Mouse (Mus musculus): Measurements from ENCODE around the gene Wfdc5. TPM values are rescaled to one million over a fixed set of nuclear protein-coding genes. Genes with fewer than 3 reads are reported as not detected.

The Wfdc5 gene
- polyA plus RNA-seq, 1 experiment, result not detected

DNA sequence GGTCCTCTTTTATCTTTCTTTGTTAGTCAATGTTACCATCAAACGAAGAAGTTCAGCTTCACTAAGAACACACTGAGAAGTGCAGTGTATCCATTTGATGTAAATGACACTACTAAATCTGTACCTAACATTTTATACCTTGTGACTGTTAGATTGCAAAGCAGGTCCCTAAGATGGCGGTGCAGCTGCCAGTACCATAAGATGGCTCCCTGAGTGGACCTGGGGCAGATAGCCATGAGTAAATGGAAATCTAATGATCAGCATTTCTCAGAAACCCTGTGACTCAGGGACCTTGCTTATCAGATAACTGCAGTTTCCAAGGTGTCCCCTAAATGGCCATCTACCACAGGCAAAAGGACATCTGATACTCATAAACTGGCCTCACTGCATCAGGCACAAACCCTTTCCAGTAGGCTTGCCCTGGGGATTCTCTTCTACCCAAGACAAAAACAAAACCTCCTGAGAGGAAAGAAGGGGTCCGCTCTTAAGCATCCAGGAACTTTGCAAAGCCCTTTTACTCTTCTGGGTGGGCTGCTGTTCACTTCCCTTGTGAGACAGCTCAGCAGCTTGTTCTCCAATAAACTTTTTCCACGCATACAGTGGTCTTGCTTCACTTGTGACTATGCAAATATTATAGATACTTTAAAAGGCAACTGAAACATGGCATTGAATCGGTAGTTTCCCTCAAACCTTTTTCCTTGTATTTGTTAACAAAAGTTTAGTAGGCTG lies 13.6 kb upstream of the Wfdc5 start:
- no peak for TF ChIP-seq CTCF (IDR thresholded peaks at IDR 0.05; ENCODE audit: extremely low read depth, insufficient read depth, low read length)
- TF ChIP-seq POLR2A (IDR thresholded peaks at IDR 0.05; ENCODE audit: extremely low read depth, insufficient read depth, low read length), result no peak
- no peak overlapping the region for H3K27ac ChIP-seq (ENCODE audit: insufficient read depth, low read length)
- no peak overlapping the region for H3K4me3 ChIP-seq (ENCODE audit: insufficient read depth, low read length)
- no peaks in the 10 kb centered on the region for H3K4me1 ChIP-seq (ENCODE audit: control insufficient read depth, insufficient read depth, low read length)

DNA sequence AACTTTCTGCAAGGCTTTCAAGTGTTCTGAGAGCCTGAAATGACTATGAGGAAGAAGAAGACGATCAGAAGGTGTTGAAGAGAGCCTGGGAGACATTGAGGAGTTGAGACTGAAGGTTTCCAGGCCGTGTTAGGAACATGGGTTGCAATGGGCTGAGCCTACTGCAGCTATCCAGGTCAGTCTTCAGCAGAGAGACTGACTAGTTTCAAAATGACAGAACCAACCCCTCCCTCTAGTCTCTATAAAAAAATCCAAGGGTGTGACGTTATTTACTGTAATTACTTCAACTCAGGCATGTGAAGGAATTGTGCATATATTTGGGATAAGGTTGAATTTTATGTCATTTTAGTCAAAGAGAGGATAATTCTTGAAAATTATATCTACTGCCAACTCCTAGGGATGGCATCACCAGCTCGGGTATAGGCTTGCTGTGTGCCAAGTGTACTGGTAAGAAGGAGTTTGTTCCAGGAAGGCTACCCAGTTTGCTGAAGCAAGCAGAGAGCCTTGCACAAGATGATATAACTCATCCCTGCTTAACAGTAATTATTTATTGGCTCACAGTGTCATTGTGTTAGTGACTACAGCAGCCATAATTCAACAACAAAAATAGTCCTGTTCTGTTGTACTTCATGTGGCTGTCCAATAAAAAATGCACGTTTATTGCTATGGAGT lies 12.6 kb upstream of the Wfdc5 start:
- no peak for TF ChIP-seq POLR2A (IDR thresholded peaks at IDR 0.05; ENCODE audit: extremely low read depth, insufficient read depth, low read length)
- TF ChIP-seq CTCF (IDR thresholded peaks at IDR 0.05; ENCODE audit: extremely low read depth, insufficient read depth, low read length), result no peak
- H3K4me1 ChIP-seq (ENCODE audit: control insufficient read depth, insufficient read depth, low read length), result no peaks in the 10 kb centered on the region

DNA sequence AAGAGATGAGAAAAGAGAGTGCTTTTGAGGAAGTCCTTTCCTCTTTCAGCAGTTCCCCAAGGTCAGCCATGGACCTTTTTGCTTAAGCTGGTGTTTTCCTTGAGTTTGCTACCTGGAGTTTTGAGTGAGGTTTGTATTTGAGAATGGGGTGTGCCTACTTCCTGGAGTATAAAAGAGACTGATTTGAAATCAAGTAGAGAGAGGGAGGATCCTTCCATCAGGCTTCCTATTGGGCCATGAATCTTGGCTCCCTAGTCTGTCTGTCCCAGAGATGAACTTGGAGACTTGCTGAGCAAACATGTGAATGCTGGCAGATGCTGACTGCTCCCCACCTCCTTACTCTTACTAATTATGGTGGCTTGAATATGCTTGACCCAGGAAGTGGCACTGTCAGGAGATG lies 9.7 kb upstream of the Wfdc5 start:
- Histone ChIP-seq H3K27ac (ENCODE audit: insufficient read depth, low read length) (no peak overlapping the region), H3K4me1 (ENCODE audit: control insufficient read depth, insufficient read depth, low read length) (no peaks in the 10 kb centered on the region), H3K4me3 (ENCODE audit: insufficient read depth, low read length) (no peak overlapping the region)
- TF ChIP-seq CTCF (IDR thresholded peaks at IDR 0.05; ENCODE audit: extremely low read depth, insufficient read depth, low read length), result no peak
- no peak for TF ChIP-seq POLR2A (IDR thresholded peaks at IDR 0.05; ENCODE audit: extremely low read depth, insufficient read depth, low read length)

More for the DNA sequence above, 12.6 kb upstream of the Wfdc5 start:
- H3K4me3 ChIP-seq (ENCODE audit: insufficient read depth, low read length), result no peak overlapping the region
- no peak overlapping the region for H3K27ac ChIP-seq (ENCODE audit: insufficient read depth, low read length)

DNA sequence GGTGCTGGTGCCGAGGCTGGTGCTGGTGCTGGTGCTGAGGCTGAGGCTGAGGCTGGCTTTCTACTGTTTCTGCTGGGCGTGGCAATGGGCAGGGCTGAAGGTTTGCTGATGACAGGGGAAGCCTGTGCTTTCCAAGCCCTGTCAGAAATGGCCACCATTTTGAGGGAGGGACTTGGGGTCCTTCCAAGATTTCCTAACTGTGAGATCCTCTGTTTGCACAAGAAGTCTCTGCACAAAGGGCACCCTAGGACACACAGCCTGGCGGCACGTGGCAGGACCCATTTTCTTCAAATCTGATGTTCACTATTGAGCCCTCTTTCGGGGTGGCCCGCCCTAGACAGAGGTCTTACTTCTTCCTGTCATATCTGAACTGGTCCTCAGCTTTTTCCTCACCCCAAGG lies 8.0 kb upstream of the Wfdc5 start, which contains the start of gene Wfdc12:
Wfdc12 (minus strand) TSS at position 33 of the 400 bp plus-strand sequence.
- TF ChIP-seq CTCF (IDR thresholded peaks at IDR 0.05; ENCODE audit: extremely low read depth, insufficient read depth, low read length) (no peak), POLR2A (IDR thresholded peaks at IDR 0.05; ENCODE audit: extremely low read depth, insufficient read depth, low read length) (no peak)
- no peak within 1 kb of the TSS for H3K27ac ChIP-seq (ENCODE audit: insufficient read depth, low read length)
- no peak within 1 kb of the TSS for H3K4me3 ChIP-seq (ENCODE audit: insufficient read depth, low read length)

DNA sequence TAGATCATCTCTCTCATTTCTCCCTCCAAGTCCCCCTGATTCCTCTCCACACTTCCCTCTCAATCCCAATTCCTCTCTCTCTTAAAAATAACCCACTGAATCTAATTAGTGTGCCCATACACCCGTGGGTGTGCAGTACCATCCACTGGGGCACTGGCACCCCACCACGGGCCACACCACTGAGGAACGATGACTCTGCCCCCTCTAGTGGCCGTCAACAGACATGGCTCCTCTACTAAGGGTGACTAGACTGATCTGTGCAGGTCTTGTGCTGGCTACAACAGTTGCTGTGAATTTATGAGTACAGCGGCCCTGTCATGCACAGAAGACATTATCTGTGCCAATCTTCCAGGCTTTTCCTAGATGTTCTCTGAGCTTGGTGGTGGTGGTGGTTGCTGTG lies 6.2 kb upstream of the Wfdc5 start:
- no peaks in the 10 kb centered on the region for H3K4me1 ChIP-seq (ENCODE audit: control insufficient read depth, insufficient read depth, low read length)
- TF ChIP-seq POLR2A (IDR thresholded peaks at IDR 0.05; ENCODE audit: extremely low read depth, insufficient read depth, low read length), result no peak
- peak; percentile 32 for TF ChIP-seq CTCF (IDR thresholded peaks at IDR 0.05; ENCODE audit: extremely low read depth, insufficient read depth, low read length)
- H3K4me3 ChIP-seq (ENCODE audit: insufficient read depth, low read length), result no peak overlapping the region
- no peak overlapping the region for H3K27ac ChIP-seq (ENCODE audit: insufficient read depth, low read length)

More for the DNA sequence above, 8.0 kb upstream of the Wfdc5 start, which contains the start of gene Wfdc12:
- H3K4me1 ChIP-seq (ENCODE audit: control insufficient read depth, insufficient read depth, low read length), result no peaks in the 10 kb centered on the region

DNA sequence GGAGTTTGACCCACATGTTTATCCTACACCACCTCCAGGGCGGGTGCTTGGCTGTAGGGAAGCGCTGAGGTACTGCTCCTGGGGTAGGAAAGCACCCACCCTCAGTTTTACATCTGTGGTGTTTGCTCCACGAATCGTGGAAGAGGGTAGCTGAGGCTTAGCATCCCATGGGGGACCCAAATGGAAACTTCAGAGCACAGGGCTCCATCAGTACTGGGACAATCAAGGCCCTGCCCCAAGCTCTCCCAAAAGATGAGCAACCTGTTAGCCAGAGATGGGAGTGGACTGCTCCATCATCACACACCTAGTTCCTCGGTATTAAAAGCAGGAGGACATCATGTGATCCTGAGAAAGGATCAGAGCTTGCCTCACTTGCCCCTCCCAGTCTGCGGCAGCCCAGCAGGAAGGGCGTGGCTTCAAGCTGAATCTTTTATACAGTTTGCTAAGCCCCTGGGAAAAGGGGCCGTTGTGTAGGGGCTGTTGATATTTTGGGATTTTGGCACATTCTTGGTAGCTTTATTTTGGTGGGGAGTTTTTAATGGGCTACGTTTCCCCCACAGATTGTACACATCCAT lies 1.7 kb upstream of the Wfdc5 start:
- H3K4me3 ChIP-seq (ENCODE audit: insufficient read depth, low read length), result no peak overlapping the region
- TF ChIP-seq CTCF (IDR thresholded peaks at IDR 0.05; ENCODE audit: extremely low read depth, insufficient read depth, low read length) (no peak), POLR2A (IDR thresholded peaks at IDR 0.05; ENCODE audit: extremely low read depth, insufficient read depth, low read length) (no peak)
- no peak overlapping the region for H3K27ac ChIP-seq (ENCODE audit: insufficient read depth, low read length)
- no peaks in the 10 kb centered on the region for H3K4me1 ChIP-seq (ENCODE audit: control insufficient read depth, insufficient read depth, low read length)

DNA sequence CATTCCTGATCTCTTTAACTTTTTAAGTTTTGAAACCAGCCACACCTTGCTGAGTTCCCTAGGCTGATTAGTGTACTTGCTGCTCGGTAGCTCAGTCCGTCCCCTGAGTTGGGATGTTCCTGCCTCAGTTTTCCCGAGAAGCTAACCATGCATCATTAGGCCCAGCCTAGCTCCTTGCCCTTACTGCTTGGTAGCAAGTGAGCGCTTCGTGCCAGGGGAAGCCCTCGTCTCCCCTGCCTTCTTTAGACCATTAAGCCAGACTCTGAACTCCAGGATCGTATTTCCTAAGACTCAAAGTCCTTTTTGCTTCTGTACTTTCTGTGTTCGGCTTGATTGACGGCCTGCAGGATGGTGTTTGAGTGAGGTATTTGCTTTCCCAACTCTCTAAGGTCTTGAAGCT lies 798 bp upstream of the Wfdc5 start:
- Histone ChIP-seq H3K27ac (ENCODE audit: insufficient read depth, low read length) (no peak overlapping the region), H3K4me3 (ENCODE audit: insufficient read depth, low read length) (no peak overlapping the region), H3K4me1 (ENCODE audit: control insufficient read depth, insufficient read depth, low read length) (no peaks in the 10 kb centered on the region)
- TF ChIP-seq POLR2A (IDR thresholded peaks at IDR 0.05; ENCODE audit: extremely low read depth, insufficient read depth, low read length) (no peak), CTCF (IDR thresholded peaks at IDR 0.05; ENCODE audit: extremely low read depth, insufficient read depth, low read length) (no peak)

DNA sequence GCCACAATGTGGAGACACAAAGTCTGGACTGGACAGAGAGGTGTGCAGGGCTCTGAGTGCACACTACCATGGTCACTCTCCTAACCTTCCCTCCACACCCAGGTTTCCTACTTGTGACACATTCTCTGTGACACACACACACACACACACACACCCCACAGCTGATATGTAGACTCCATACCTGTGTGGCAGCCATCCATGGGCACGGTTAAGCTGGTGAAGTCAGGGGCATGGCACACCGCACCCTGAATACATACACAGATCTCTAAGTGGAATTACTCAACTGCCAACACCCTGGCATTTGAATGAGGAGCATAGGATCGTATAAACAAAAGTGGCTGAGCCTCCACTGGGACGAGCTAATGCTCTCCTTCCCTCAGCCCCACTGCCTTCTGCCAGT lies 1.8 kb downstream of the Wfdc5 start:
- TF ChIP-seq CTCF (IDR thresholded peaks at IDR 0.05; ENCODE audit: extremely low read depth, insufficient read depth, low read length), result no peak
- no peak for TF ChIP-seq POLR2A (IDR thresholded peaks at IDR 0.05; ENCODE audit: extremely low read depth, insufficient read depth, low read length)
- Histone ChIP-seq H3K4me3 (ENCODE audit: insufficient read depth, low read length) (no peak overlapping the region), H3K4me1 (ENCODE audit: control insufficient read depth, insufficient read depth, low read length) (peaks cover 1% of the 10 kb centered on the region; the same call in 1 of the 2 replicates), H3K27ac (ENCODE audit: insufficient read depth, low read length) (no peak overlapping the region)

DNA sequence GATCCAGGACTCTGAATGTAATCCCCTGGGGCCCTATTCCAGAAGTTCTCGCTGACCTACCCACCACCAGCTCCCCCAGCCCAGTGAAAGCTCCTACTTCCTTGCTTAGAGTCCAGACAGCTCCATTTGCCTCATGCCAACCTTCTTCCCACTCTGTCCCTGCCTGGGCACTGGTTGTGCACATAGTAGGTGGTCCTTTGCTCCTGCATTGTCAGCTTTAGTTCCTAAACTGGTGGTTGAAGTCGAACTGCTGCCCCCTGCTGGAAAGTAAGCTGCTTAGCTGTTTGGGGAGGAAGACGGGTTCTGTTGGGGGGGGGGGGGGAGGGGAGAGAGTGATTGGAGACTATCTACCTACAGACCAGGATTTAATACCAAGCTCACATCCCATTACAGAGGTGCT lies 2.4 kb downstream of the Wfdc5 start:
- peaks cover 3% of the 10 kb centered on the region; the same call in 1 of the 2 replicates for H3K4me1 ChIP-seq (ENCODE audit: control insufficient read depth, insufficient read depth, low read length)
- TF ChIP-seq CTCF (IDR thresholded peaks at IDR 0.05; ENCODE audit: extremely low read depth, insufficient read depth, low read length) (peak; percentile 36), POLR2A (IDR thresholded peaks at IDR 0.05; ENCODE audit: extremely low read depth, insufficient read depth, low read length) (no peak)

More for the DNA sequence above, 2.4 kb downstream of the Wfdc5 start:
- Histone ChIP-seq H3K4me3 (ENCODE audit: insufficient read depth, low read length) (no peak overlapping the region), H3K27ac (ENCODE audit: insufficient read depth, low read length) (no peak overlapping the region)
